Mouse (Mus musculus): ENCODE results near the gene Igsf23.
"Not testable (repeated sequence)": the region's sequence is repeated elsewhere in the genome, so short reads cannot be mapped to it uniquely, and the experiment has no call there.

Igsf23 gene

GRCm38 (mm10) chr7:19950589-19950988, at the start of gene Igsf23:
Gene Igsf23 (minus strand): TSS chr7:19950756.
- DNase-seq: no peak

- DNase-seq: not testable (repeated sequence)
These were observed 46.2 kb upstream of the Igsf23 start for GRCm38 (mm10) chr7:19996721-19997120.

- DNase-seq: not testable (repeated sequence)
These were observed 40.6 kb upstream of the Igsf23 start, which contains the start of gene Nlrp9b for GRCm38 (mm10) chr7:19991165-19991564. Gene Nlrp9b (plus strand): TSS chr7:19991465.

- no peak for DNase-seq
These were observed 21.0 kb upstream of the Igsf23 start for GRCm38 (mm10) chr7:19971516-19971915.

DNA sequence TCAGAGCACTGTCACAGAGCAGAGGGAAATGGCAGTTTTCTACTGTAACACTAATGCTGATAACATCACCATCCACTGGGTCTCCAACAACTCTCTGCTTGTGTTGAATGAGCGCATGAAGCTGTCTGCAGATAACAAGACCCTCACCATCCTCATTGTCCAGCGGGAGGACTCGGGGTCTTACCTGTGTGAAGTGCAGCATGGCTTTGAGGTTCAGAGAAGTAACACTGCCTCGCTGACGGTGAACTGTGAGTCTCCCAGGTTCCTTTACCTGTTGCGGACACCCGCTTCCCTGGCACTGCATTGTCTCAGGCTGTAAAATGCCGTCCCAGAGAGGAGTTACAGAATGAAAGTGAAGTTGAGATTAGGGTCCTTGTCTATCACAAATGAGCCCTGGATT, 19.6 kb upstream of the Igsf23 start:
- no peak for DNase-seq

GRCm38 (mm10) chr7:19969541-19970090, 19.1 kb upstream of the Igsf23 start:
- no peak for DNase-seq

GRCm38 (mm10) chr7:19969106-19969505, 18.6 kb upstream of the Igsf23 start:
- DNase-seq: no peak

- DNase-seq: no peak
These were observed 14.5 kb upstream of the Igsf23 start, which contains the start of gene Ceacam20 for GRCm38 (mm10) chr7:19964985-19965579. Gene Ceacam20 (plus strand): TSS chr7:19965412.

- DNase-seq: no peak
These were observed 11.9 kb upstream of the Igsf23 start for GRCm38 (mm10) chr7:19962423-19962822.

DNA sequence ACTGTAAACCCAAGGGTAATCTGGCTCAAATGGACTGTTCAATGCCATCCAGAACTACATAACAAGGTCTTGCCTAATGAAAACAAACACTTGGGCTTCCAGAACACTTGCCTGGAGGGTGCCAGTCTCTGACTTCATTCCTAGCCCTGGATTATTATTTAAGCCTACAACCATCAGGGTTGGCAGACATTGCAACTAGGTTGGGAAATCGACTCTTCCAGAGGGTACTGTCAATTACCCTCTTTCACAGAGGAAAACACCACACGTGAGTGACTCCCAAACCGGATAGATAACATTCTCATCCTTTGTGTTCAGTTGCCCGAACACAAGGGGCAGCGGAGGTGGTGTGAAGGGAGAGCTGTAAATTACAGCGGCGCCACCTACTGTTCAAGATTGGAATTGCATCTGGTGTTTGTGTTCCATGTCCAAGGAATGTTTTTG, 5.8 kb upstream of the Igsf23 start:
- peak; percentile 98 for DNase-seq

- DNase-seq: peak; percentile 25
These were observed 5.3 kb upstream of the Igsf23 start for GRCm38 (mm10) chr7:19955861-19956260.

GRCm38 (mm10) chr7:19953054-19953453, 2.5 kb upstream of the Igsf23 start:
- no peak for DNase-seq

DNA sequence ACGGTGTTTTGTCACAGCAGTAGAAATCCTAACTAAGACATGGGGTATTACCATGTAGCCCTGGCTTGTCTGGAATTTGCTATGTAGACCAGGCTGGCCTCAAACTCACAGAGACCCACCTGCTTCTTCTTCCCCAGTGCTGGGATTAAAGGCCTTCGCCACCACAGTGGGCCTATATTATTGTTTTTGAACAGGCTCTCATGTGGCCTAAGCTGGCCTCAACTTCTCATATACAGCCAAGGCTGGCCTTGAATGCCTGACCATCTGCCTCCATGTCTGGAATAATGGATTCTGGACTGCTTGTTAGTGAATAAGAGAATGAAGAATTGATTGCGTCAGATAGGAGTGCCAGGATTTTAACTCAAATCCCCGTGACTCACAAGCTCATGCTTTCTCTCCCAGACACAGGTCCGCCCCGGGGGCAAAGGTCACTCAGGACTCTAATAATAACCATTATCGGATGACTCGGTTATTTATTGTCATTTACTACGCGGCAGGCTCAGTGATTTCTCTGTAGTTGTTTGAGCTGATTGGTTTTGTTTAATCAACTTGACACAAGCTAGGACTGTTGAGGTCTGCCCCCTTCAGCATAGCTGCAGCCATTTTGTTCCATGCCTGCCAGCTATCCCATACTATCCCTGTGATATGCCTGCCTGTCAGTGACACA, 1.9 kb upstream of the Igsf23 start:
- DNase-seq: no peak

DNA sequence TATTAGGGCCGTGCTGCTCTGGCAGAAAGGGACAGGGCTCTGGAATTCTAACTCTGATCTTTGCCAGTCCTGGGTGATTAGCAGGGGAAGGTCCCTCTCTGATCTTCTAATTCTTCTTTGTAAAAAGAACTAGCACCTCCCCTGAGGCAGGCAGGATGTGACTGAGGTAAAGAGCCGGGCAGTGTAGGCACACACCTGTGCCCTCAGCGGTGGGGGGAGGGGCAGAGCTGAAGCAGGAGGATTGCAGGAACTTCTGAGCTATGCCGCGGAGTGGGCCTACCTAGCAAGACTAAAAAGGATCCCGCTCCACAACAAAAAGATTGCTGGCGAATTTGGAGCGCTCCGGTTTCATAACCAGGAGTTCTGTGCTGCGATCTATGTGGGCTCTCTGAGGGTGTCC, 560 bp downstream of the Igsf23 start:
- DNase-seq: no peak

DNA sequence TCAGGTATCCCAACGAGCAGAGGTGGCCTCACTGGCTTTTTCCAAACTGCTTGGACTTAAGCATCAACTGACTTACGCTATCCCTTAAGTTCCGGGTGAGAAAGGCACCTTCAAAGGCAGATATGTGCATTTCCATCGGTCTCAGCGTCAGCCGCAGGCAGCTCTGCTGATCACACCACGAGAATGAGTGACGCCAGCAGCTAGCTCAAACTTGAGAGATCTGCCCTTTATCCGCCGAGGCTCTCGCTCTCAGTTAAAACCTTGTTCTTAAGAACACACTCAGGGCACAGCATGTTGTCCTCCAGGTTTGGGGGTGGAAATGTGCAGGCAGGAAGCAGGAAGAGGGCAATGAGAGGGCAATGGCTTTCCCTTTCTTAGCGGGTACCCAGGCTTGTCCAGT, 1.6 kb downstream of the Igsf23 start:
- DNase-seq: no peak

GRCm38 (mm10) chr7:19945821-19946515, 4.6 kb downstream of the Igsf23 start:
- no peak for DNase-seq

- DNase-seq: no peak
These were observed 5.4 kb downstream of the Igsf23 start for GRCm38 (mm10) chr7:19945201-19945600.

DNA sequence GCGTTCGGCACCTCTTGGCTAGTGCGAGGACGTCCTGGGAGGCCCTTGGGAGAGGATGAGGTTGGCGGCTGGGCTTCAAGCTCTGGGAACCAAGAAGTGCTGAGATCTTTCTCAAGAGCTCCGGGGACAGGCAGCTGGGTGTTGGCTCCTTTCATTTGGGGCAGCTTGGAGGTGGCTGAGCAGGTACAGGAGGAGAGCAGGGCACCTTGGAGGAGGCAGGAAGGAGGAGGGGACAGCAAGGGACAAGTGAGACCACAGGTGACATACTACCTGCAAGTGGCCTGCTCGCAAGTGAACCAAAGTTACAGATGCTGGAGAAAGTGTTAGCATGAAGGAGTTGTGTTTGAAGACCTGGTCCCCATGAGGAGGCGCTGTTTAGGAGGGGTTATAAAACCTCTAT, 5.8 kb downstream of the Igsf23 start:
- no peak for DNase-seq

DNA sequence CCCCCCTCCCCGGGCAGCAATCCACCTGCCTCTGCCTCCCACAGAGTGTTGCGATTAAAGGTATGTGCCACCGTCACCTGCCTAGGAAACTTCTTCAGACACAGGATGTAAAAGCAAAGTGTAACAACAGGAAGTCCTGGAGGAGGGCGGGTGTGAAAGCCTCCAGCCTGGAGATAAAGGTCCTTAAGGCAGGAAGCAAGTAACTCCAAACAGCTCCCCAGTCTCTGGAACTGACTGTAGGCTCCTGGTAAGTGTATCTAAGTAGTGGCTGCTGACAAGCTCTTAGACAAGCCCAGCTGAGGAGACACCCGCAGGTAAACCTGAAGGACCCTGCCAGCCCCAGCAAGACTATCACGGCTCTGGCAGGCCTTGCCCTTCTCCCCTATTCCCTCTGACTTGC, 10.3 kb downstream of the Igsf23 start:
- DNase-seq: peak; percentile 83

- DNase-seq: peak; percentile 97
These were observed 10.9 kb downstream of the Igsf23 start for GRCm38 (mm10) chr7:19939555-19940235.

- peak; percentile 51 for DNase-seq
These were observed 13.2 kb downstream of the Igsf23 start for GRCm38 (mm10) chr7:19937229-19937821.

DNA sequence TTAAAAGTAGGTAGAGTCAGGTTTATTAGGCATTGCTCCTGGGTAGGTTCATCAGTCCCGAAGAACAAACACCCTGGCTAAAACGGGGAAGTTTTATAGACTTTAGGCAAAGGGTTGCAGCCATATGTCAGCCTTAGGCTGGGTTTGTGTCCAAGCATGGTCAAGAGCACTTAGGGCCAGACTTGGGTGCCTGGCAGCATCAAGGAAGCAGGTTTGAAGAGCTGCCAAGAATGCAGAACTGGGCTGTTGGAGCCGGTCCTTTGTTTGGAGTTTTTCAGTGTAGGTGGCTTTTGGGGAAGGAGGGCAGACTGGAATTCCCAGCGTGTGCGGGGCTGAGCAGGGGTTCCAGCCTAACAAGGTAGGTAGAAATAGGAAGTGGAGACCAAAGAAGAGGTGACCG, 14.6 kb downstream of the Igsf23 start:
- peak; percentile 89 for DNase-seq
